Mouse (Mus musculus) olfactory bulb, adult 2 months (tissue): Measurements from ENCODE around the gene Ankzf1. TPM values are rescaled to one million over a fixed set of nuclear protein-coding genes. Genes with fewer than 3 reads are reported as not detected.
A peak's percentile ranks its signal among the peaks of the same experiment; 100 is the strongest.

Source experiments
- H3K27ac ChIP-seq: fragments of 200-500 bp; 2 replicates; pipeline ENCODE4 v1.5.1; 2012; ENCODE audit warnings: low read depth, low read length; ENCODE audit not compliant: insufficient read depth
- H3K4me1 ChIP-seq: fragments of 200-500 bp; 2 replicates; pipeline ENCODE4 v1.6.1; 2012; ENCODE audit warnings: low read length; ENCODE audit not compliant: control insufficient read depth, insufficient read depth
- H3K4me3 ChIP-seq: fragments of 200-500 bp; 2 replicates; pipeline ENCODE4 v1.5.1; 2012; ENCODE audit warnings: mild to moderate bottlenecking, low read depth, low read length, moderate library complexity; ENCODE audit not compliant: insufficient read depth
- CTCF ChIP-seq: fragments of 200-500 bp; IDR thresholded peaks from 2 replicates; pipeline ENCODE4 v1.5.1; 2012; ENCODE audit warnings: low read depth, mild to moderate bottlenecking, low read length, moderate library complexity; ENCODE audit not compliant: insufficient read depth
- POLR2A ChIP-seq: fragments of 200-500 bp; IDR thresholded peaks from 2 replicates; pipeline ENCODE4 v1.6.1; 2012; ENCODE audit warnings: mild to moderate bottlenecking, low read depth, low read length, moderate library complexity; ENCODE audit not compliant: insufficient read depth
- WGBS: fragments of 180-500 bp; shearing (Covaris S2); methylation state at CpG from one replicate; pipeline ENCODE4 v1.1.7; 2018; 5-methylcytosine and 5-hydroxymethylcytosine counted together
- polyA plus RNA-seq: library from polyadenylated mRNA; stranded (reverse); fragments of >200 nt; gene quantifications from 2 replicates; pipeline ENCODE4 v1.2.4, GENCODE M21; 2012; ENCODE audit warnings: low replicate concordance; ENCODE audit not compliant: missing spikeins, insufficient read depth, insufficient read length

The Ankzf1 gene
- polyA plus RNA-seq, 1 experiment, result not detected

- 2% methylated on average over 38 of the region's 38 CpGs for WGBS
- peak overlapping the region; percentile 65 for H3K4me3 ChIP-seq
- H3K4me1 ChIP-seq, result peaks cover 28% of the 10 kb centered on the region
- H3K27ac ChIP-seq, result peak overlapping the region; percentile 31; the same call in 1 of the 2 replicates
- TF ChIP-seq POLR2A (0 out of 2 replicates have a peak, but pooled peaks have one; percentile 18), CTCF (no peak)
Measured at GRCm38 (mm10) chr1:75218227-75219001, 26.5 kb downstream of the Ankzf1 start.

- TF ChIP-seq CTCF (peak; percentile 53; the same call in 1 of the 2 replicates), POLR2A (peak; percentile 96)
- H3K4me3 ChIP-seq, result peak overlapping the region; percentile 65
- H3K27ac ChIP-seq, result peak overlapping the region; percentile 31; the same call in 1 of the 2 replicates
- WGBS, result under 1% methylated on average over 24 of the region's 24 CpGs
- peaks cover 28% of the 10 kb centered on the region for H3K4me1 ChIP-seq
Measured at GRCm38 (mm10) chr1:75219078-75219477, 27.1 kb downstream of the Ankzf1 start.

GRCm38 (mm10) chr1:75219531-75219930 is 27.6 kb downstream of the Ankzf1 start, which contains the start of gene Tuba4a:
Tuba4a (minus strand) TSS chr1:75219865.
- WGBS, result 3% methylated on average over 34 of the region's 34 CpGs
- peak within 1 kb of the TSS; percentile 65 for H3K4me3 ChIP-seq
- TF ChIP-seq POLR2A (no peak), CTCF (0 out of 2 replicates have a peak, but pooled peaks have one; percentile 7)
- H3K27ac ChIP-seq, result peak within 1 kb of the TSS; percentile 31; the same call in 1 of the 2 replicates
- H3K4me1 ChIP-seq, result peaks cover 28% of the 10 kb centered on the region

- Histone ChIP-seq H3K27ac (no peak overlapping the region), H3K4me1 (peaks cover 18% of the 10 kb centered on the region), H3K4me3 (no peak overlapping the region)
- TF ChIP-seq POLR2A (no peak), CTCF (no peak)
- WGBS, result 71% methylated on average over 3 of the region's 3 CpGs
Measured at GRCm38 (mm10) chr1:75221538-75221937, 29.6 kb downstream of the Ankzf1 start.

GRCm38 (mm10) chr1:75222926-75223325 is 31.0 kb downstream of the Ankzf1 start:
- H3K4me3 ChIP-seq, result no peak overlapping the region
- H3K4me1 ChIP-seq, result peaks cover 14% of the 10 kb centered on the region
- 81% methylated on average over 6 of the region's 6 CpGs for WGBS
- TF ChIP-seq CTCF (no peak), POLR2A (no peak)
- no peak overlapping the region for H3K27ac ChIP-seq

- H3K27ac ChIP-seq, result no peak overlapping the region
- H3K4me1 ChIP-seq, result peaks cover 9% of the 10 kb centered on the region
- 70% methylated on average over 6 of the region's 6 CpGs for WGBS
- TF ChIP-seq CTCF (no peak), POLR2A (no peak)
- H3K4me3 ChIP-seq, result no peak overlapping the region
Measured at GRCm38 (mm10) chr1:75223532-75223931, 31.6 kb downstream of the Ankzf1 start.

GRCm38 (mm10) chr1:75225473-75225872 is 33.5 kb downstream of the Ankzf1 start:
- WGBS, result 40% methylated on average over 3 of the region's 3 CpGs
- TF ChIP-seq CTCF, result no peak
- no peak overlapping the region for H3K27ac ChIP-seq

GRCm38 (mm10) chr1:75226138-75226537 is 34.2 kb downstream of the Ankzf1 start:
- 69% methylated on average over 2 of the region's 2 CpGs for WGBS
- TF ChIP-seq CTCF (no peak), POLR2A (no peak)

More at GRCm38 (mm10) chr1:75225473-75225872, 33.5 kb downstream of the Ankzf1 start:
- H3K4me3 ChIP-seq, result no peak overlapping the region
- H3K4me1 ChIP-seq, result peaks cover 4% of the 10 kb centered on the region; the same call in 1 of the 2 replicates

GRCm38 (mm10) chr1:75227653-75228052 is 35.7 kb downstream of the Ankzf1 start:
- no peak for TF ChIP-seq CTCF
- no peak for TF ChIP-seq POLR2A
- Histone ChIP-seq H3K4me1 (peaks cover 4% of the 10 kb centered on the region; the same call in 1 of the 2 replicates), H3K27ac (no peak overlapping the region), H3K4me3 (no peak overlapping the region)
- 51% methylated on average over 1 of the region's 1 CpGs for WGBS

More at GRCm38 (mm10) chr1:75226138-75226537, 34.2 kb downstream of the Ankzf1 start:
- Histone ChIP-seq H3K27ac (no peak overlapping the region), H3K4me1 (peaks cover 4% of the 10 kb centered on the region; the same call in 1 of the 2 replicates), H3K4me3 (no peak overlapping the region)
